Mouse (Mus musculus): Measurements from ENCODE around the gene Krtap19-1. TPM values are rescaled to one million over a fixed set of nuclear protein-coding genes. Genes with fewer than 3 reads are reported as not detected.

The Krtap19-1 gene
- polyA plus RNA-seq, 1 experiment from 2014 or later = not detected

DNA sequence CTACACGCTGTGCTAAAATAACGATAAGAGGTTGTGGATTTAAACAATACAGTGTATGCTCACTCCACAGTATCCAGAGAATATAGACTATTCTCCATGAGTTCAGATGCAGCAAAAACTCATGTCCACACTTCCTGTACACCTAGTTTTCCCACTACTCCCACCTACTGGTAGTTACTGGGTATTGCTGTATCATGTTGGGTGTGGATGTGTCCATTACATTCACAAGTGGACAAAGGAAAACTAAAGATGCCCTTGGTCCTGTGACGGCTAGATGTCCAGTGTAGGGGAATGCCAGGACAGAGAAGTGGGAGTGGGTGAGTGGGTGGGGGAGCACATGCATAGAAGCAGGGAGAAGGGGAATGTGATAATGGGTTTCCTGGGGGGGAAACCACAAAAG, 45.5 kb downstream of the Krtap19-1 start:
- Histone ChIP-seq H3K27me3 (no peaks in the 10 kb centered on the region), H3K9ac (no peak overlapping the region), H3K4me3 (replicated peaks) (no peak overlapping the region), H3K4me1 (replicated peaks) (no peaks in the 10 kb centered on the region), H3K4me2 (no peak overlapping the region), H3K27ac (no peak overlapping the region), H3K36me3 (no peaks in the 10 kb centered on the region), H3K9me3 (replicated peaks) (no peaks in the 10 kb centered on the region)
- DNase-seq (no peak), ATAC-seq (ENCODE audit: low read depth) (no peak)
- 73% methylated on average over 3 of the region's 3 CpGs for WGBS (ENCODE audit: insufficient replicate concordance)

DNA sequence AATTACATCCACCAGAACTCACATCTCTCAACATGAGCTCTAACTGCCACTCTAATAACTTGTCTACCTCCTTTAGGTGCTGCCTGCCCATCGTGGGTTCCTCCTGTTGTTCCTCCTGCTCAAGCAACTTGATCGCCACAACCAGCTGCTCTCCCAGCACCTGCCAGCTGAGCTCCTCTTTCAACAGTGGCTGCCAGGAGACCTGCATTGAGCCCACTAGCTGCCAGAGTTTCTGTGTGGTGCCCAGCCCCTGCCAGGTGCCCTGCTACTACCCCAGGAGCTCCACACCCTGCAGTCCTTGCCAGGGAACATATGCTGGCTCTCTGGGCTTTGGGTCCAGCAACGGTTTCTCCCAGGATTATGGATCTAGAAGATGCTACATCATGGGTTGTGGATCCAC, 49.1 kb downstream of the Krtap19-1 start, which contains the start of gene Krtap15:
Gene Krtap15, plus strand, starts transcription at position 150 of the 400 bp plus-strand sequence.
- Histone ChIP-seq H3K27ac (no peak within 1 kb of the TSS), H3K4me3 (replicated peaks) (no peak within 1 kb of the TSS), H3K4me1 (replicated peaks) (no peaks in the 10 kb centered on the region), H3K27me3 (no peaks in the 10 kb centered on the region), H3K9ac (no peak within 1 kb of the TSS), H3K4me2 (no peak within 1 kb of the TSS), H3K36me3 (no peaks in the 10 kb centered on the region), H3K9me3 (replicated peaks) (no peaks in the 10 kb centered on the region)
- 58% methylated on average over 3 of the region's 3 CpGs for WGBS (ENCODE audit: insufficient replicate concordance)
- ATAC-seq (ENCODE audit: low read depth) = no peak
- DNase-seq = no peak

Other genes with a start within 250 kb of the Krtap19-1 start
- gene 2310079G19Rik, start 241.7 kb downstream of the Krtap19-1 start, polyA plus RNA-seq (2015; fragmentation: Nextera tagmentation; extraction: Ambion mirVana) = not detected in 2 replicates
- not detected in 2 replicates for gene Krtap26-1, start 221.6 kb downstream of the Krtap19-1 start, polyA plus RNA-seq (2015; fragmentation: Nextera tagmentation; extraction: Ambion mirVana)
- not detected in 2 replicates for gene Krtap27-1, start 197.7 kb downstream of the Krtap19-1 start, polyA plus RNA-seq (2015; fragmentation: Nextera tagmentation; extraction: Ambion mirVana)
- gene 2310061N02Rik, start 161.4 kb downstream of the Krtap19-1 start, polyA plus RNA-seq (2015; fragmentation: Nextera tagmentation; extraction: Ambion mirVana) = not detected in 2 replicates
- gene Krtap13-1, start 140.5 kb downstream of the Krtap19-1 start, polyA plus RNA-seq (2015; fragmentation: Nextera tagmentation; extraction: Ambion mirVana) = not detected in 2 replicates
- gene Krtap13, start 117.8 kb downstream of the Krtap19-1 start, polyA plus RNA-seq (2015; fragmentation: Nextera tagmentation; extraction: Ambion mirVana) = not detected in 2 replicates
- not detected in 2 replicates for gene 2310034C09Rik, start 110.6 kb downstream of the Krtap19-1 start, polyA plus RNA-seq (2015; fragmentation: Nextera tagmentation; extraction: Ambion mirVana)
- not detected in 2 replicates for gene 2310057N15Rik, start 95.2 kb downstream of the Krtap19-1 start, polyA plus RNA-seq (2015; fragmentation: Nextera tagmentation; extraction: Ambion mirVana)
- gene Gm5965, start 91.5 kb downstream of the Krtap19-1 start, polyA plus RNA-seq (2015; fragmentation: Nextera tagmentation; extraction: Ambion mirVana) = not detected in 2 replicates
- gene Gm20741, start 57.2 kb downstream of the Krtap19-1 start, polyA plus RNA-seq (2015; fragmentation: Nextera tagmentation; extraction: Ambion mirVana) = not detected in 2 replicates
- not detected in 2 replicates for gene Krtap15, start 49.2 kb downstream of the Krtap19-1 start, polyA plus RNA-seq (2015; fragmentation: Nextera tagmentation; extraction: Ambion mirVana)
- not detected in 2 replicates for gene Krtap14, start 43.3 kb downstream of the Krtap19-1 start, polyA plus RNA-seq (2015; fragmentation: Nextera tagmentation; extraction: Ambion mirVana)
- gene Krtap19-2, start 4.9 kb upstream of the Krtap19-1 start, polyA plus RNA-seq (2015; fragmentation: Nextera tagmentation; extraction: Ambion mirVana) = not detected in 2 replicates
- not detected in 2 replicates for gene Krtap19-3, start 8.6 kb upstream of the Krtap19-1 start, polyA plus RNA-seq (2015; fragmentation: Nextera tagmentation; extraction: Ambion mirVana)
- not detected in 2 replicates for gene Krtap19-4, start 15.7 kb upstream of the Krtap19-1 start, polyA plus RNA-seq (2015; fragmentation: Nextera tagmentation; extraction: Ambion mirVana)
- not detected in 2 replicates for gene Krtap19-5, start 27.0 kb upstream of the Krtap19-1 start, polyA plus RNA-seq (2015; fragmentation: Nextera tagmentation; extraction: Ambion mirVana)
- gene Krtap19-9b, start 62.9 kb upstream of the Krtap19-1 start, polyA plus RNA-seq (2015; fragmentation: Nextera tagmentation; extraction: Ambion mirVana) = not detected in 2 replicates
- not detected in 2 replicates for gene Krtap16-3, start 93.5 kb upstream of the Krtap19-1 start, polyA plus RNA-seq (2015; fragmentation: Nextera tagmentation; extraction: Ambion mirVana)
- gene Krtap22-2, start 141.3 kb upstream of the Krtap19-1 start, polyA plus RNA-seq (2015; fragmentation: Nextera tagmentation; extraction: Ambion mirVana) = not detected in 2 replicates
- not detected in 2 replicates for gene Gm10229, start 145.9 kb upstream of the Krtap19-1 start, polyA plus RNA-seq (2015; fragmentation: Nextera tagmentation; extraction: Ambion mirVana)
- gene Krtap6-1, start 162.3 kb upstream of the Krtap19-1 start, polyA plus RNA-seq (2015; fragmentation: Nextera tagmentation; extraction: Ambion mirVana) = not detected in 2 replicates
- gene Gm10228, start 172.1 kb upstream of the Krtap19-1 start, polyA plus RNA-seq (2015; fragmentation: Nextera tagmentation; extraction: Ambion mirVana) = not detected in 2 replicates
- gene Krtap6-5, start 178.5 kb upstream of the Krtap19-1 start, polyA plus RNA-seq (2015; fragmentation: Nextera tagmentation; extraction: Ambion mirVana) = not detected in 2 replicates
- gene 1110025L11Rik, start 194.6 kb upstream of the Krtap19-1 start, polyA plus RNA-seq (2015; fragmentation: Nextera tagmentation; extraction: Ambion mirVana) = not detected in 2 replicates
- not detected in 2 replicates for gene Krtap6-3, start 214.6 kb upstream of the Krtap19-1 start, polyA plus RNA-seq (2015; fragmentation: Nextera tagmentation; extraction: Ambion mirVana)